Mouse (Mus musculus) heart, embryonic 16.5 days (tissue): ENCODE results near the gene Olfr57. TPM values are rescaled to one million over a fixed set of nuclear protein-coding genes. Genes with fewer than 3 reads are reported as not detected.
"Not testable (repeated sequence)": the region's sequence is repeated elsewhere in the genome, so short reads cannot be mapped to it uniquely, and the experiment has no call there.

ENCODE experiments used
- ATAC-seq: fragments of 200-750 bp; cut with Nextera tagmentation; replicated peaks from 2 replicates; pipeline ENCODE4 v1.8.0; 2017; ENCODE audit warnings: moderate number of reproducible peaks; ENCODE audit not compliant: insufficient read depth, low FRiP score; ENCODE audit errors: extremely low read depth
- H3K27ac ChIP-seq: fragments of 300-500 bp; sonication (generic); 2 replicates; pipeline ENCODE4 v1.5.1; 2014; ENCODE audit warnings: mild to moderate bottlenecking, low read length, control low read depth, moderate library complexity
- H3K27me3 ChIP-seq: fragments of 300-500 bp; sonication (generic); 2 replicates; pipeline ENCODE4 v1.6.1; 2014; ENCODE audit warnings: low read length, mixed read lengths; ENCODE audit not compliant: control insufficient read depth, insufficient read depth
- H3K36me3 ChIP-seq: fragments of 300-500 bp; sonication (generic); 2 replicates; pipeline ENCODE4 v1.6.1; 2014; ENCODE audit not compliant: control insufficient read depth, insufficient read depth
- H3K4me1 ChIP-seq: fragments of 300-500 bp; sonication (generic); 2 replicates; pipeline ENCODE4 v1.6.1; 2014; ENCODE audit warnings: low read length, mixed read lengths; ENCODE audit not compliant: control insufficient read depth, insufficient read depth
- H3K4me2 ChIP-seq: fragments of 300-500 bp; sonication (generic); 2 replicates; pipeline ENCODE4 v1.6.1; 2014; ENCODE audit warnings: low read depth, mild to moderate bottlenecking, control low read depth, low read length
- H3K4me3 ChIP-seq: fragments of 300-500 bp; sonication (generic); 2 replicates; pipeline ENCODE4 v1.5.1; 2014; ENCODE audit warnings: mild to moderate bottlenecking, control low read depth, low read length
- H3K9ac ChIP-seq: fragments of 300-500 bp; sonication (generic); 2 replicates; pipeline ENCODE4 v1.6.1; 2014; ENCODE audit warnings: low read length, control low read depth
- H3K9me3 ChIP-seq: fragments of 300-500 bp; sonication (generic); replicated peaks from 2 replicates; pipeline ENCODE4 v1.6.1; 2016; ENCODE audit warnings: low read length; ENCODE audit not compliant: control insufficient read depth
- WGBS: fragments of 180-500 bp; shearing (Covaris S2); extraction: QIAGEN DNeasy Blood & Tissue Kit; methylation state at CpG from one replicate; pipeline ENCODE4 v1.1.7; 2014; 5-methylcytosine and 5-hydroxymethylcytosine counted together
- polyA plus RNA-seq: library from polyadenylated mRNA; unstranded; fragments of >200 nt; fragmentation: Nextera tagmentation; extraction: Ambion mirVana; gene quantifications from 2 replicates; pipeline ENCODE4 v1.2.1, GENCODE M21; 2015

Olfr57 gene
- not detected in 2 replicates for polyA plus RNA-seq

GRCm38 (mm10) chr10:79028441-79028840, at the start of gene Olfr57:
TSS of gene Olfr57 (plus strand) at chr10:79028741.
- Histone ChIP-seq H3K9me3 (no peaks in the 10 kb centered on the region; the same call in 1 of the 2 replicates), H3K36me3 (no peaks in the 10 kb centered on the region), H3K4me2 (no peak within 1 kb of the TSS)

GRCm38 (mm10) chr10:78980750-78981149, 47.8 kb upstream of the Olfr57 start, which contains the start of gene Olfr1352:
TSS of gene Olfr1352 (plus strand) at chr10:78981050.
- Histone ChIP-seq H3K9me3 (no peaks in the 10 kb centered on the region), H3K27ac (no peak within 1 kb of the TSS), H3K4me2 (no peak within 1 kb of the TSS), H3K4me3 (no peak within 1 kb of the TSS), H3K9ac (no peak within 1 kb of the TSS), H3K27me3 (no peaks in the 10 kb centered on the region), H3K36me3 (no peaks in the 10 kb centered on the region), H3K4me1 (no peaks in the 10 kb centered on the region)
- ATAC-seq: no peak

More at GRCm38 (mm10) chr10:79028441-79028840, at the start of gene Olfr57:
- no peak for ATAC-seq
- no peak within 1 kb of the TSS for H3K27ac ChIP-seq
- H3K4me1 ChIP-seq: no peaks in the 10 kb centered on the region
- H3K27me3 ChIP-seq: no peaks in the 10 kb centered on the region
- H3K9ac ChIP-seq: no peak within 1 kb of the TSS
- H3K4me3 ChIP-seq: no peak within 1 kb of the TSS

- H3K9ac ChIP-seq: no peak within 1 kb of the TSS
- no peaks in the 10 kb centered on the region for H3K9me3 ChIP-seq
- no peaks in the 10 kb centered on the region for H3K27me3 ChIP-seq
- H3K4me3 ChIP-seq: no peak within 1 kb of the TSS
- ATAC-seq: no peak
- WGBS: 63% methylated on average over 1 of the region's 1 CpGs
- no peaks in the 10 kb centered on the region for H3K4me1 ChIP-seq
- no peaks in the 10 kb centered on the region for H3K36me3 ChIP-seq
- H3K27ac ChIP-seq: no peak within 1 kb of the TSS
- H3K4me2 ChIP-seq: no peak within 1 kb of the TSS
Observed at GRCm38 (mm10) chr10:79012172-79012571, 16.4 kb upstream of the Olfr57 start, which contains the start of gene Olfr1351. TSS of gene Olfr1351 (plus strand) at chr10:79012472.

- not testable (repeated sequence) for H3K9me3 ChIP-seq, H3K27me3 ChIP-seq, H3K4me3 ChIP-seq, H3K36me3 ChIP-seq, ATAC-seq, H3K9ac ChIP-seq, H3K4me1 ChIP-seq, H3K27ac ChIP-seq, H3K4me2 ChIP-seq
- WGBS: 73% methylated on average over 2 of the region's 2 CpGs
Observed at GRCm38 (mm10) chr10:79042457-79042856, 13.9 kb downstream of the Olfr57 start.

GRCm38 (mm10) chr10:79057370-79057769, 28.8 kb downstream of the Olfr57 start:
- H3K36me3 ChIP-seq: peaks cover 10% of the 10 kb centered on the region
- not testable (repeated sequence) for H3K4me3 ChIP-seq, H3K4me1 ChIP-seq, H3K9me3 ChIP-seq, H3K27ac ChIP-seq, H3K9ac ChIP-seq, H3K4me2 ChIP-seq, H3K27me3 ChIP-seq, ATAC-seq
- 34% methylated on average over 3 of the region's 3 CpGs for WGBS

Other genes with a start within 250 kb of the Olfr57 start
- 0.16 and 0.27 TPM in 2 replicates for gene Slc1a6, start 248.2 kb upstream of the Olfr57 start, polyA plus RNA-seq
- gene Olfr1356, start 176.6 kb upstream of the Olfr57 start, polyA plus RNA-seq: not detected in 2 replicates
- gene Olfr1355, start 153.2 kb upstream of the Olfr57 start, polyA plus RNA-seq: not detected in 2 replicates
- gene Olfr1354, start 115.6 kb upstream of the Olfr57 start, polyA plus RNA-seq: not detected in 2 replicates
- not detected in 2 replicates for gene Olfr8, start 78.1 kb upstream of the Olfr57 start, polyA plus RNA-seq
- not detected in 2 replicates for gene Olfr1353, start 65.4 kb upstream of the Olfr57 start, polyA plus RNA-seq
- not detected in 2 replicates for gene Olfr1352, start 47.7 kb upstream of the Olfr57 start, polyA plus RNA-seq
- not detected in 2 replicates for gene Olfr1351, start 16.3 kb upstream of the Olfr57 start, polyA plus RNA-seq
- 16.8 and 17.5 TPM in 2 replicates for gene 2610008E11Rik, start 68.9 kb downstream of the Olfr57 start, polyA plus RNA-seq
- not detected in 2 replicates for gene Vmn2r80, start 120.0 kb downstream of the Olfr57 start, polyA plus RNA-seq
- gene Vmn2r81, start 219.0 kb downstream of the Olfr57 start, polyA plus RNA-seq: not detected in 2 replicates